Mouse (Mus musculus) ES-E14 (cell line): ENCODE data around the gene Eps8l2. TPM values are rescaled to one million over a fixed set of nuclear protein-coding genes. Genes with fewer than 3 reads are reported as not detected.

Experiments used
- DNase-seq: peaks from one replicate; pipeline ENCODE4 v3.0.0-alpha.2; 2013; ENCODE audit warnings: low read depth, low spot score
- H3K27ac ChIP-seq: 2 replicates; pipeline ENCODE4 v1.5.1; 2012; ENCODE audit warnings: low read depth, mild to moderate bottlenecking, low read length, moderate library complexity, mixed read lengths; ENCODE audit not compliant: poor library complexity, insufficient read depth, severe bottlenecking
- H3K36me3 ChIP-seq: 2 replicates; pipeline ENCODE4 v1.6.1; 2012; ENCODE audit warnings: mild to moderate bottlenecking, low read length, moderate library complexity, mixed read lengths; ENCODE audit not compliant: control insufficient read depth, poor library complexity, insufficient read depth, severe bottlenecking
- H3K4me1 ChIP-seq, 2 experiments: fragments of 150-350 bp in 1 of 2; sonication (generic) in 1 of 2; 2 replicates each; pipeline ENCODE4 v1.6.1; 2012; ENCODE audit warnings: low read length in 2 of 2, mild to moderate bottlenecking in 1 of 2, mixed read lengths in 1 of 2; ENCODE audit not compliant: control insufficient read depth in 2 of 2, insufficient read depth in 2 of 2, poor library complexity in 1 of 2
- H3K4me3 ChIP-seq, 2 experiments: fragments of 150-350 bp in 1 of 2; sonication (generic) in 1 of 2; 2 replicates each; pipeline ENCODE4 v1.5.1; 2012; ENCODE audit warnings: low read length in 2 of 2, low read depth in 1 of 2, mild to moderate bottlenecking in 1 of 2, mixed read lengths in 1 of 2; ENCODE audit not compliant: insufficient read depth in 1 of 2, poor library complexity in 1 of 2, severe bottlenecking in 1 of 2
- H3K9ac ChIP-seq: 2 replicates; pipeline ENCODE4 v1.6.1; 2012; ENCODE audit warnings: low read depth, mild to moderate bottlenecking, low read length, mixed read lengths; ENCODE audit not compliant: poor library complexity, insufficient read depth, severe bottlenecking
- H3K9me3 ChIP-seq: fragments of 150-350 bp; sonication (generic); 2 replicates; pipeline ENCODE4 v1.6.1; 2012; ENCODE audit warnings: low read depth, mild to moderate bottlenecking, low read length; ENCODE audit not compliant: control insufficient read depth, insufficient read depth
- CHD2 ChIP-seq: IDR thresholded peaks from 2 replicates; pipeline ENCODE4 v1.6.1; 2014; ENCODE audit warnings: mild to moderate bottlenecking, low read depth, low read length, inconsistent platforms
- HCFC1 ChIP-seq: IDR thresholded peaks from 2 replicates; pipeline ENCODE4 v1.6.1; 2012; ENCODE audit warnings: low read length, inconsistent platforms, borderline replicate concordance; ENCODE audit not compliant: insufficient read depth
- MAFK ChIP-seq: IDR thresholded peaks from 2 replicates; pipeline ENCODE4 v1.6.1; 2014; ENCODE audit warnings: mild to moderate bottlenecking, low read depth, low read length, inconsistent platforms; ENCODE audit not compliant: insufficient read depth
- ZC3H11A ChIP-seq: IDR thresholded peaks from 2 replicates; pipeline ENCODE4 v1.6.1; 2012; ENCODE audit warnings: low read depth, mild to moderate bottlenecking, inconsistent platforms, low read length, borderline replicate concordance
- ZNF384 ChIP-seq: IDR thresholded peaks from 2 replicates; pipeline ENCODE4 v1.6.1; 2012; ENCODE audit warnings: low read depth, low read length, inconsistent platforms
- in situ Hi-C, 2 experiments: fragments of 600-800 bp; cut with MboI; formaldehyde crosslinking; loops; one replicate each; pipeline ENCODE4 v1.15.1; 2025; ENCODE audit warnings: low sequenced_read_pairs in 2 of 2, inconsistent platforms in 1 of 2; ENCODE audit not compliant: unreplicated experiment in 2 of 2
- total RNA-seq: library from RNA; depleted of rRNA; stranded (reverse); fragments of 300-350 nt; gene quantifications from 2 replicates; pipeline ENCODE4 v1.2.3, GENCODE M21; 2012

Eps8l2 gene
- total RNA-seq, 1 experiment = 10.4 TPM

DNA sequence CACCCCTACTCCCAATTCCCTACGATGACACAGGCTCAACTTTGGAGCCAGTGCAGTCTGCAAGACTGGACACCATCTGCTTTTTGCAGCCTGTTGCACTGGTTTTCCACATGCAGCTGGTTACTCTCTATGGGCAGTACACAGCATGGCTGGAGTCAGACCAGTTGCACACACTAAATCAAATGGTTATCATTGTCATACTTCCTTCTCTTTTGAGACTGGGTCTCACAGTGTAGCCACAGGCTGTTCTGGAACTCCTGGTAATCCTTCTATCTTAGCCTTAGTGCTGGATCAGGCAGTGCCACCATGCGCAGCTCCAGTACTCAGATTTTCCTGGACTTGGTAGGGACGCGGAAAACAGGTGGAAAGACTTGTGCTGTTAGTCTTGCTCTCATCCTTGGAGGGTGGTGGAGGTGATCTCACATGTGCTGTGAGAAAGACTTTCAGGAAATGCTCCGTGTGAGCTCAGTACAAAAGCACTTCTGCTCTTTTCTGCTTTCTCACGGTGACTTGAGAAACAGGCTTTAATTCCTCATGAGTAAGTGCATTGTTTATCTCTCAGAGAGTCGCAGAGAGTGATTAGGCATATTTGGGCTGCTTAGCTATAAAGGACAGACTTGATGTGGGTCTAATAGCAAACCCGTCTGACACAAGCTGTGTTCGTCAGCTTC is 54.0 kb downstream of the Eps8l2 start:
- Histone ChIP-seq H3K9me3 (no peaks in the 10 kb centered on the region), H3K27ac (no peak overlapping the region), H3K4me1 (peaks cover 0 to 2% of the 10 kb centered on the region in 2 experiments; a peak in 1 of 4 replicates), H3K9ac (peak overlapping the region; percentile 65; the same call in 1 of the 2 replicates), H3K36me3 (peaks cover 12% of the 10 kb centered on the region), H3K4me3 (peak overlapping the region; percentile 81 to 100)
- no peak for TF ChIP-seq MAFK
- no peak for TF ChIP-seq HCFC1
- no peak for TF ChIP-seq CHD2
- DNase-seq = no peak
- in situ Hi-C loops = no loop called here

GRCm38 (mm10) chr7:141394158-141394557 is 55.5 kb downstream of the Eps8l2 start:
- in situ Hi-C loops = no loop called here
- DNase-seq = no peak

DNA sequence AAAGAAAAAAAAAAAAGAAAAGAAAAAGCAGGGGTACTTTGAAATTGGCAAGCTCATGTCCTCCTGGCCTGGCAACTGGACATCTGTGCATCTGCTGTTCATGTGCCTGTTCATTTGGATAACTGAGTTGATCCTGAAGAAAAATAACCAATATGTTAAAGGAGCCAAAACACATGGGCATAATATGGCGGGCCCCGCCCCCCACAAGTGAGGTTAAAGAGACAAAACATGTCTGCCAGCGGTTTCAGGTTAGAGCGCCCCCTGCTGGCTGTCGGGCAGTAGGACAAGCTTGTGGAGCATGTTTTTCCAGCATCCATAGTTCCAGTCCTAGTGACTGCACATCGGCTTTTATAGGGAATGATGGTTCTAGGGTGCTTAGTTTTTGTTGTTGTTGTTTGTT is 56.1 kb downstream of the Eps8l2 start:
- H3K27ac ChIP-seq = no peak overlapping the region
- H3K36me3 ChIP-seq = peaks cover 27% of the 10 kb centered on the region
- H3K4me3 ChIP-seq = no peak overlapping the region
- no peak for TF ChIP-seq ZC3H11A
- no peak for TF ChIP-seq HCFC1
- 0 out of 2 replicates have a peak, but pooled peaks have one; percentile 9 for TF ChIP-seq ZNF384
- no peak overlapping the region for H3K9ac ChIP-seq
- DNase-seq = peak; percentile 88
- in situ Hi-C loops = no loop called here
- peaks cover 0 to 2% of the 10 kb centered on the region in 2 experiments; a peak in 1 of 4 replicates for H3K4me1 ChIP-seq
- H3K9me3 ChIP-seq = no peaks in the 10 kb centered on the region

More at GRCm38 (mm10) chr7:141394158-141394557, 55.5 kb downstream of the Eps8l2 start:
- H3K9ac ChIP-seq = no peak overlapping the region
- peaks cover 23% of the 10 kb centered on the region for H3K36me3 ChIP-seq
- H3K9me3 ChIP-seq = no peaks in the 10 kb centered on the region
- no peak overlapping the region for H3K27ac ChIP-seq
- no peak overlapping the region for H3K4me3 ChIP-seq
- H3K4me1 ChIP-seq = peaks cover 0 to 2% of the 10 kb centered on the region in 2 experiments; a peak in 1 of 4 replicates
- TF ChIP-seq MAFK = no peak
- no peak for TF ChIP-seq CHD2
- TF ChIP-seq ZNF384 = no peak
- no peak for TF ChIP-seq ZC3H11A
- no peak for TF ChIP-seq HCFC1

DNA sequence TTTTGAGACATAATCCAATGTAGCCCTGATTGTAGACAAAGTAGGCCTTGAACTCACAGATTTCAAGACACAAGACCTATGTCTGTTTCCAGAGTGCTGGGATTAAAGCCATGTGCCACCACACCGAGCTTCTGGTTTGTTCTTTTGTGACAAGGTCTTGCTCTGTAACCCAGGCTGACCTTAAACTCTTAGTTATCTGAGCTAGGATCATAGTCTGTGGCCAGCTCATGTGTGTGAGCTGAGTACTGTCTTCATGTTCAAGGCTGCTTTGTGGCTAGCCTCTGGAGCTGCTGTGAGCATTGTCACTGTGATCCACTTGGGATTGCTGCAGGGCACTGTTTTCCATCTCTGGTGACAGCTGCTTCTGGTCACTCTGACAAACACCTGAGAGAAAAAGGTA is 56.7 kb downstream of the Eps8l2 start:
- no peak overlapping the region for H3K27ac ChIP-seq
- DNase-seq = no peak
- in situ Hi-C loops = no loop called here

More for the DNA sequence above, 56.7 kb downstream of the Eps8l2 start:
- peaks cover 0 to 2% of the 10 kb centered on the region in 2 experiments; a peak in 1 of 4 replicates for H3K4me1 ChIP-seq
- peaks cover 33% of the 10 kb centered on the region for H3K36me3 ChIP-seq
- no peak overlapping the region for H3K4me3 ChIP-seq
- TF ChIP-seq MAFK (no peak), CHD2 (no peak), ZNF384 (no peak), ZC3H11A (no peak), HCFC1 (no peak)
- H3K9me3 ChIP-seq = no peaks in the 10 kb centered on the region
- peak overlapping the region; percentile 38; the same call in 1 of the 2 replicates for H3K9ac ChIP-seq
